Mouse (Mus musculus) c-Kit-positive CD71-positive TER-119-negative erythroid progenitor cells, embryonic 14.5 days (primary cell): Measurements from ENCODE around the gene Lpp.

ENCODE experiments used
- DNase-seq: peaks from one replicate; pipeline ENCODE4 v3.0.0-alpha.2; 2013; ENCODE audit warnings: low read depth

Gene Lpp

GRCm38 (mm10) chr16:24435115-24435553 lies 41.8 kb downstream of the Lpp start:
- no peak for DNase-seq

DNA sequence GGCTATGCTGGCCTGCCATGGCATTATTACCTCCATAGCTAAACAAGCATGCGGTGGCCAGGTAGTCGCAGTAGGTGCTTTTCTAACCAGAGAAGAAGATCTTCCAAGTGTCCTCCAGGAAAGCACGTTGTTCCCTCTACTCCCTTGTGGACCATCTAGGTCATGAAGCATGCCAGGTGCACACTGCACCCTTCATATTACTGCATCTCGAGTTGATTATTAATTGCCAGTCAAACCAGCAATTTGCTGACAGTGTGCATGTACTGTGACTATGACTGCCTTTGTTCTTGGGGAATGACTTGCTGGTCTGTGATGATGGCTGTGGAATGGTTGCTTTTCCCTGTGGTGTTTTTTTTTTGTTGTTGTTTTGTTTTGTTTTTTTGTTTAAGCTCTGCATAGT lies 45.1 kb downstream of the Lpp start:
- no peak for DNase-seq

DNA sequence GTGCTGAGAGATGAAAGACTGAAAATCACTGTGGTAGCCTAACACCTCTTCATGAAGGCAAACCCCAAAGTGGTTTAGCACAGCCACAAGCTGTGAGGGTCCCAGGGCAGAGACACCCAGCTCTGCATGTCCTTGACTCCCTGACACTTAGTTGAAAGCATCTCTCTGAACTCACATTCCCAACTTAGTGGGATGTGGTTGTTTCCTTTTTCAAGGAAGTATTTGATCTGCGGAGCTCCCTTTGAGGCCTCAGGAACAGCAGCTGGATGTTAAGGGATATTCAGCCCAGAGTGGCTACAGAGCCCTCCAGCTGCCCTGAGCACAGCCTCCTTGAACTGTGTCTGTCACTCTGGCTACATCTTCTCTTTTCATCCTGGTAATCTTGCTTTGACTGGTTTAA lies 48.0 kb downstream of the Lpp start:
- DNase-seq: no peak

DNA sequence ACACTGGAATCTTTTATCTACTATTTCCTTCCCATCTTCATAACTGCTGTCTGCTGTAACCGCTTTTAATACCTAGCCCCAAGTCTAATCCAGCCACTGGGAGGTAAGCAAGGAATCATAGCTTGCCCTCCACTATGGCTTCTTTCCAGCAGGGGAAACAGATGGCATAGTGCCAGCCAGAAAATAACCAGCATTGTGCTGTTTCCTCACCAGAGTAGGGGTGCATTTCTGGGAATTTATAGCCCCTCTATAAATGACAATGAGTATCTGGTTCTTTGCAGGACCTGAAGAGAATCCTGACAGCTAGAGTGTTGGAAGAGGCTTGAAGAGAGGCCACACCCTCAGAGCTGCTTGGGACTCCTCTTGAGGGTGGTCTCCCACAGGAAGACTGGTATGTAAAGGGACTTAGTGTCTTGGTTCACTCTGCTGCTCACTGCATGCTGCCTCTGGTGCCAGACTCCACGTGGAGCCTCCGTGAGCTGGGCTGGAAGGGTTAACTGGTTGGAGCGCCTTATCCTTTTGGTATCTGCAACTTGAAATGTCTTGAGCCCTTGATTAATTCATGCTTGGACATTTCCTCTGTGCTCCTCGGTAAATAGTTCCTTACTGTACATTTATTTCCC lies 49.3 kb downstream of the Lpp start:
- DNase-seq: no peak

GRCm38 (mm10) chr16:24443123-24443515 lies 49.8 kb downstream of the Lpp start:
- no peak for DNase-seq

GRCm38 (mm10) chr16:24443555-24443954 lies 50.2 kb downstream of the Lpp start:
- no peak for DNase-seq

DNA sequence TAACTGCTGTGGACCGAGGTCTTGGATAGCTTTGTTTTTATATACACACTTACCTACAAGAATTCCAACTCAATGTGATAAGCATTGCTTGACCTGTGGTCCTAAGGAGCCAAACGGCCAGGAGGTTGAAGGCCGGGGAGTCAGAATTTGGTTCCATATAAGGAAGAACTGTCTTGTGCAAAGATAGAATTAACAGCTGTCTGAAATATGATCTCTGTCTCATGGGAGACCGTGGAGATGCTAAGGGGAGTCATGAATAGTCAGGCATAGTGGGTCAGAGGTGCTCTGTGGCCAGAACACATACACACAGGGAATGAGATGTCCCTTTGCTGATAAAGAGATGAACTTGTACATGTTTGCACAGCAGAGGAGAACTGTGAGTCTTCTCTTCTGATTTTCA lies 51.5 kb downstream of the Lpp start:
- DNase-seq: no peak

DNA sequence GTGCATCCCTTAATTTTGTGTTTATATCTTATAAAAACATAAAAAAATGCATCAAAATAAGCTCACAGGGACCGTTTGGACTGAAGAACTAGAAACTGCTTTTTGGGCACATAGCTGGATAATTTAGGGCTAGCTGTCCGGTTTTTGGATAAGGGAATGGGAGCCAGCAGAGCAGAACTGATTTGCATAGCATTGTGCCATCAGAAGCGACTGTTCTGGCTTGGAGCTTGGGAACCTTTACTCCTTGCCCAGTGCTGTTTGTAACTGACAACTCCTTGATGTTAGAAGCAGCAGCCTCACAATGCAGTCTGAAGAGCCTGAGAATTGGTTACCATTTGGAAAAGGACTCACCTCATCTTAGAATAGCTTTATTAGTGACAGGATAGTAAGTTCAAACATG lies 52.2 kb downstream of the Lpp start:
- DNase-seq: no peak

DNA sequence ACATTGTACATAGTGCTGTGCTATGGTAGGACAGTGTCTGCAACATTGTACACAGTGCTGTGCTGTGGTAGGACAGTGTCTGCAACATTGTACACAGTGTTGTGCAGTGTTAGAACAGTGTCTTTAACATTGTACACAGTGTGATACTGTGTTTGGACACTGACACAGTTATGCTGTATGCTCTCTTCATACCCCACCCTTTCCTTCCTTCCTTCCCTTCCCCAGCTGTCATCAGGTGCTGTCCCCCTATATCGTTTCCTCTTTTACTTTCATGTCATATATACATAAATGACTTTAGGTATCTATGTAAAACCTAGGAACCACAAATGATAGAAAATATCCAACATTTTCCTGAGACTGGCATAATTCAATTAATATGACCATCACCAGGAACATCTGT lies 53.1 kb downstream of the Lpp start:
- DNase-seq: no peak

DNA sequence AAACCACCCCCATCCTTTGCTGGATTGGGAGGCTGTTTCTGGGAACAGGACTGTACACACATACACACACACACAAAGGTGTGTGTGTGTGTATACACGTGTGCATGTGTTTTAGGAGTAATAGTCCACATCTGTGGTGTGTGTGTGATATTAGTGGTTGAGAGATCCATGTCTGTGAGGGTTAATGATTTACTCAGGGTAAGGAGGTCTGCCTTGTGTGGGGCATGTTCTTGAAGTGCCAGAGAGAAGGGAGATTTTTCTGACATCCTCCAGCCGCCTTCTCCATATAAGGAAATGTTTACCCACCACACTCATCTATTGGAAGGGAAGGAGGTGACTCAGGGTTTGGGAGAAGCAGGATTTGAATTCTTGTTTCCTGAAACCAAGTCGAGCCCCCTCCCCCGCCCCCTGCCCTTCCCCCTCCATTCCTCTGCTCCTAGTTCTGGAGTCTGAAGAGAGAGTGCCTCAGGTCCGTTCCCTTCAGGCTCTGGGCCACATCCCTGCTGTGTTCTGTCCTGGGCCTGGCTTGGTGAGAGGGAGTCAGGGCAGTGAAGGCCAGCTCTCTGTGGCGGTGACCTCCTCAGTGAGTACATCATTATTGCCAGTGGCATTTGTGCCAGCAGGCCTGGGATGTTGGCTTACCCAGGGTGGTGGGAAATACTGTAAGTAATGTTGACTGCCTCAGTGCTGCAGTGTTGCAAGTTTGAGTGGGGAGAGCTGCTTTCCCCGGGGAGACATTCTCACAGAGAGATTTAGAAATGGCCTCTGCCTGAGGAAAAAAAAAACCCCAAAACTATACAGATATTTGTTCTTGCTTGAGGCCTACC lies 54.6 kb downstream of the Lpp start:
- DNase-seq: no peak

- DNase-seq: no peak
Measured at GRCm38 (mm10) chr16:24448493-24448845, 55.2 kb downstream of the Lpp start.

- no peak for DNase-seq
Measured at GRCm38 (mm10) chr16:24449806-24450205, 56.5 kb downstream of the Lpp start.

DNA sequence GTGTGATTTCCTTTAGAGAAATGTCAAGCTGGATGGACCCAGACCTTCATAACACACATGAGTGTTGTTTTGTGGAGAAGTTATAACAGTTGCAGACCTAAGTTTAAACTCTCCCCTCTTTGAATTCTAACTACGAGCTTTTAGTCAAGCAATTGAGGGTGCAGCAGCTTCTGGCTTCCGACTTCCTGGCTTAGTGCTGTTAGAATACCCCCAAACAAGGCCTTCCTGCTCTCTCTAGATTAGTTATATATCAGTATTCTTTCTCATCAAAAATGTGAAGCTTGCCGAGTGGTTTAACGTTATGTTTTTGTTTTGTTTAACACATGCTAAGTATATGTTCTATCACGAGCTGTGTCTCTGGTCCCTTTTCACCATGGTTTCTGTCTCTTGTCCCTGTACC lies 56.9 kb downstream of the Lpp start:
- DNase-seq: no peak

- DNase-seq: no peak
Measured at GRCm38 (mm10) chr16:24451123-24451522, 57.8 kb downstream of the Lpp start.

- DNase-seq: no peak
Measured at GRCm38 (mm10) chr16:24453536-24453935, 60.2 kb downstream of the Lpp start.

DNA sequence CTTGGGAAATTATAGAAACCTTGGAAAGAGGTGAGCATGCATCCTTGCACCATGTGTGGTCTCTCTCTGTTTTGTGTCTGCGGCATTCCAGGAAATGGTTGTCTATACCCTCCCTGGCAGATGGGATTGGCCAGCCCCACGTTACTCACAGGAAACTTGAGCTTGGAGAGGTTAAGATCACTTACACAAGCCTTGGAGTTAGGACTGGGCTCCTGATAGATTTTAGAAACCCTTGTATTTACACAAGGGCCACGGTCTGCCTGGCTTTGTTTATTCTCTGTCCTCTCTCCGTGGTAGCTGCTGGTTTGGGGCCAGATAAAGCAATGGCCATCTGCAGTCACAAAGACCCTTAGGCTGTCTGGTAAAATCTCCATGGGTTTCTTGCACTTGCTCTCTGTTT lies 61.2 kb downstream of the Lpp start:
- no peak for DNase-seq

DNA sequence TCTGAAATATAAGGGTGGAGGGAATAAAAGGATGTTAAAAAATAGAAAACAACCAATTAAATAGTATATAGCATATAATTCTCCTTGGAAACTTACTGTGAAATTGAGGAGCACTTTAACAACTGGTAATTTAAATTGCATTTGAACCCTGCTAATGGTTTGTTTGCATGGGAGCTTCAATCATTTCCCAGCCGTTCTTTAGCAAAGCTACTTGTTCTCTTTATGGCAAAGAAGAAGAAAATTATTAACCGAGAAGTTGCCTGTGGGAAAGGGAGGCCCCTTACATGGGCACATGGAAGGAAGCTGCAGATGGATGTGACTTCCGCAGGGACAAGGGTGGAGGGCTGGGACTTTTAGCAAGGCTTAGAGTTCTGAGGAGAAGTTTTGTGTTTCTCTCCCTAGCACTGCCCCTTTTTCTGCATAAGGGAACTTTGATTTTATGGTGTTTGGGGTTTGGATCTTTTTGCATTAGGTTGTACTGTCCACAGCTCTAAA lies 62.1 kb downstream of the Lpp start:
- no peak for DNase-seq

DNA sequence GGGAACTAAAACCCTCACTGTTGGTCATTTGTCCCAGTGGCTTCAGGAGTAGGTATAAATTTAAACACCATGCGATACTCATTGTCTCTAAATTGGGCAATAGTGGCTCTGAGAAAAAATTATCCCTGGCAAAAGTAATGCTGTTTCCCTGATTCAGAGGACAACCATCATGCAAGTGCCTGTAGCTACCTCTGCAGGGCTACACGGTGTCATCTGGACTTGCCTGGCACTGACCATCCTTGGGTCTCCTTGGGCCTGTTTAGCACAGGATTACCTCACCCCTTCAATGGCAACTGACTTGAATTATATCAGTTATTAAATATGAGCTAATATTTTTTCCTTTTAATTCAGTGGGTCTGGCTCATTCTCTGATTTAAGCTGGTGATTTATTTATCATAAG lies 70.5 kb downstream of the Lpp start:
- DNase-seq: no peak

GRCm38 (mm10) chr16:24464436-24464835 lies 71.1 kb downstream of the Lpp start:
- DNase-seq: no peak

DNA sequence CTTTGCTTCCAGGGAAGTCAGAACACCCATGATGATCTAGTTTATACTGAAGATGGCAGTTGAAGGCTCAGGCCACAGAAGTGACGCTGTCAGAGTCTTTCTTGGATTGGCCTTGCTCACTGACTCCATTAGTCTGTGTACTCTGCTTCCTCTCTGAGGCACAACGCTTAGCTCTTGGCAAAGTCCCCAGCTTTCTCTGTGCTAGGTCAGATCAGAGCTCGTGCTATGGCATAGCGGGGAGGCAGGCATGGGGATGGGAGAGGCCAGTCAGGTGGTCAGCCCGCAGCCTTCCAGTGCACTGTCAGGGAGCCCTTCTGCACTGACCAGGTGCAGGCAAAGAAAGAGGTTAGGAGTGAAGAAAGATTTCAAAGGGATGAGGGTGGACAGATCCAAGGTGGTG lies 72.3 kb downstream of the Lpp start:
- no peak for DNase-seq

DNA sequence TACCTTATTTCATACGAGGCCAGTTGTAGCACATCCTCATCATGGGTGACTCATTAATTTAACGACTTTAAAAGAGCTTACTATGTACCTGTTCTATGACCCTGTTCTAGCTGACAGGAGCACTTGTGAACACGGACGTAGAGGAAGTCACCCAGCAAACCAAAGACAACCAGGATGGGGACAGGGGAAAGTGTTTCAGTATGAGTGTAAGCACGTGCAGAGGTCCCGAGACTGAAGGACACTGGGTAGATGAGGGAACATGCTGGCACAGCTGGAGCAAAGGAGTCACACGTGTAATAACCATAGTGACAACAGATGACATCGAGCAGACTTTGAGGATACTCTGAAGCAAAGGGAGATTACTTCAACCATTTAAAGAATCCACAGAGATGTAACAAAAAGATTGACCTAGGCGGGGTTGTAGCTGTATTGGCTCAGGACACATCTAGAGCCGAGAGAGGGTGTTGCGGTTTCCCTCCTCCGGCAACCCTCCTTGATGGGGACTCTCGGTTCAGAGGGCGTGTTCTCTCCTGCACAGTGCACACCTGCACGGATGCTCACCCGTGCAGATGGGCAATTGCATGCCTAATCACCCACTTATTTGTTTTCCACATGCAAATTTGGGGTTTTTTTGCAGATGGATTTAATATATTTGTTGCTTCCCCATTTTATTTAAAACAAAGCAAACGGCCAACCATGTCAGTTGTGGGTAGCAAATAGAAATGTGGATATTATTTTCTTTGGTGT lies 74.4 kb downstream of the Lpp start:
- DNase-seq: no peak

DNA sequence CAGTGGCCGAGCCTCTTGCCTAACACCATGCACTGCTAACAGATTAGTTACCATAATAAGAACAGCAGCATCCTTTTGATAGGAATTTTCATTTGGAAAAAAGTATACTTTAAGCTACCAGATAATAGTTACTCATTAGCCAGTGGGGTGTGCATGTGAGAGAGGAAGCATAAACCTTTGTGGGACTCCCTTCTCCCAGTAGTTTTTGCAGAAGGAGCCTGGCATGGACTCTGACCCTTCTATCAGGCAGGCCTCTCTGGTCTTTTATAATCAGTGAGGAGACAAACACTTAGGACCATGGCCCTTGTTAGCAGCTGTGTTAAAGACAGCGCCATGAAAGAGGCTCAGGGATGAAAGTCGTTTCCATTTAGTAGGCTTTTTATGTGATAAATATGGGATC lies 76.0 kb downstream of the Lpp start:
- DNase-seq: no peak

GRCm38 (mm10) chr16:24470601-24471000 lies 77.3 kb downstream of the Lpp start:
- DNase-seq: no peak
